Mouse (Mus musculus) heart, postnatal 0 days (tissue): Measurements from ENCODE around the gene Gart. TPM values are rescaled to one million over a fixed set of nuclear protein-coding genes. Genes with fewer than 3 reads are reported as not detected.
"Not testable (repeated sequence)": the region's sequence is repeated elsewhere in the genome, so short reads cannot be mapped to it uniquely, and the experiment has no call there.

Experiments used
- ATAC-seq: fragments of 200-750 bp; cut with Nextera tagmentation; 2 replicates; pipeline ENCODE4 v1.8.0; 2017; ENCODE audit warnings: low read depth, moderate number of reproducible peaks, moderate library complexity; ENCODE audit not compliant: insufficient read depth
- DNase-seq: peaks from one replicate; pipeline ENCODE4 v3.0.0-alpha.2; 2016; ENCODE audit warnings: low spot score
- H3K27ac ChIP-seq: fragments of 300-500 bp; sonication (generic); 2 replicates; pipeline ENCODE4 v1.5.1; 2014; ENCODE audit warnings: low read depth, mild to moderate bottlenecking
- H3K27me3 ChIP-seq: fragments of 300-500 bp; sonication (generic); 2 replicates; pipeline ENCODE4 v1.6.1; 2014; ENCODE audit warnings: low read length, mixed read lengths; ENCODE audit not compliant: control insufficient read depth, insufficient read depth
- H3K36me3 ChIP-seq: fragments of 300-500 bp; sonication (generic); replicated peaks from 2 replicates; pipeline ENCODE4 v1.6.1; 2014; ENCODE audit warnings: low read length, mixed read lengths; ENCODE audit not compliant: control insufficient read depth, insufficient read depth
- H3K4me1 ChIP-seq: fragments of 300-500 bp; sonication (generic); 2 replicates; pipeline ENCODE4 v1.6.1; 2014; ENCODE audit warnings: antibody characterized with exemption; ENCODE audit not compliant: control insufficient read depth, insufficient read depth
- H3K4me2 ChIP-seq: fragments of 300-500 bp; sonication (generic); 2 replicates; pipeline ENCODE4 v1.6.1; 2014; ENCODE audit warnings: low read depth, mild to moderate bottlenecking, low read length, moderate library complexity
- H3K4me3 ChIP-seq: fragments of 300-500 bp; sonication (generic); 2 replicates; pipeline ENCODE4 v1.5.1; 2014; ENCODE audit warnings: low read depth, low read length
- H3K9ac ChIP-seq: fragments of 300-500 bp; sonication (generic); replicated peaks from 2 replicates; pipeline ENCODE4 v1.6.1; 2014; ENCODE audit warnings: low read depth, low read length, mixed read lengths
- H3K9me3 ChIP-seq: fragments of 300-500 bp; sonication (generic); replicated peaks from 2 replicates; pipeline ENCODE4 v1.6.1; 2016; ENCODE audit warnings: low read length; ENCODE audit not compliant: control insufficient read depth
- CTCF ChIP-seq: IDR thresholded peaks from 2 replicates; pipeline ENCODE4 v1.5.1; 2016; ENCODE audit warnings: antibody characterized with exemption, control low read depth, low read depth
- EP300 ChIP-seq: IDR thresholded peaks from 2 replicates; pipeline ENCODE4 v1.6.1; 2016; ENCODE audit warnings: antibody characterized with exemption, low read depth
- WGBS: fragments of 180-500 bp; shearing (Covaris S2); extraction: QIAGEN DNeasy Blood & Tissue Kit; methylation state at CpG from one replicate; pipeline ENCODE4 v1.1.7; 2014; 5-methylcytosine and 5-hydroxymethylcytosine counted together
- polyA plus RNA-seq: library from polyadenylated mRNA; unstranded; fragments of >200 nt; fragmentation: Nextera tagmentation; extraction: Ambion mirVana; gene quantifications from 2 replicates; pipeline ENCODE4 v1.2.1, GENCODE M21; 2015
- total RNA-seq: library from RNA; depleted of rRNA; stranded (reverse); fragments of >200 nt; gene quantifications from 2 replicates; pipeline ENCODE4 v1.2.3, GENCODE M21; 2014; ENCODE audit warnings: low replicate concordance

Gart gene
- total and polyA plus RNA-seq, 2 experiments from 2014 or later, result 43.9 to 45.9 TPM

DNA sequence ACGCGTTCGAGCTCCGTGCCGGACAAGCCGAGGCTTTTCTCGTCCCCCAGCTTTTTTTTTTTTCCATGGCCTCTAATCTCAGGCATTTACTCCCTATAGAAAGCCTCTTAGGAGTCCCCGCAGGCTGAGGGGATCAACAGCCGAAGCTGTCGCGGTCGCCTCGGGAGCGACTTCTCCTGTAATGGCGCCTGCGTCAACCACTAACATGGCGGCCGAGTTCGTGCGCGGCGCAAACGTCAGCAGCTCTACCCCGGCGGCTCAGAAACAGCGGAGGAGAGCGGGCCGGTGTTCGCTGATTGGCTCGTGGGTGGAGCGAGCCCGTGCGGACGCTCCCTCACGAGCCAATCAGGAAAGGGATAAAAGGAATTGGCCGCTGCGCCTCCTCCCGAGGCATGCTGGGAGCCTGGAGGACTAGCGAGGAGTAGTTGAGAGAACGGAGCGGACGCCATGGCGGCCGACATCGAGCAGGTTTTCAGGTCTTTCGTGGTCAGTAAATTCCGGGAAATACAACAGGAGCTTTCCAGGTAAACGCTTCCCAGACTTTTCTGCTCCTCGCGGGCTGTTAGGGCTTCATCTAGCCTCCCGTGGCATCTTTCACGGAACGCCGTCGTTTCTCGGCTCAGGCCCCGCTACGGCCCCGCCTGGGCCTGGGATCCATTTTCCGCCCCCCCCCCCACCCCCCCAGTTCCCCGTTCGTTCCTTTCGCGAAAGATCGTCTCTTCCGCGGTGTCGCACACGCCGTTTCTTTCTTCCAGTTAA lies 888 bp upstream of the Gart start, which contains the start of gene Son:
Gene Son, plus strand, starts transcription at position 46 of the 759 bp plus-strand sequence.
- Histone ChIP-seq H3K9ac (peak within 1 kb of the TSS; percentile 91), H3K9me3 (no peaks in the 10 kb centered on the region), H3K36me3 (peaks cover 20% of the 10 kb centered on the region), H3K4me2 (peak within 1 kb of the TSS; percentile 89), H3K27me3 (no peaks in the 10 kb centered on the region), H3K27ac (peak within 1 kb of the TSS; percentile 99), H3K4me3 (peak within 1 kb of the TSS; percentile 84), H3K4me1 (peaks cover 15% of the 10 kb centered on the region; the same call in 1 of the 2 replicates)
- under 1% methylated on average over 68 of the region's 70 CpGs for WGBS
- ATAC-seq (peak; percentile 96), DNase-seq (peak; percentile 99)
- peak; percentile 55; the same call in 1 of the 2 replicates for TF ChIP-seq EP300
- no peak for TF ChIP-seq CTCF

DNA sequence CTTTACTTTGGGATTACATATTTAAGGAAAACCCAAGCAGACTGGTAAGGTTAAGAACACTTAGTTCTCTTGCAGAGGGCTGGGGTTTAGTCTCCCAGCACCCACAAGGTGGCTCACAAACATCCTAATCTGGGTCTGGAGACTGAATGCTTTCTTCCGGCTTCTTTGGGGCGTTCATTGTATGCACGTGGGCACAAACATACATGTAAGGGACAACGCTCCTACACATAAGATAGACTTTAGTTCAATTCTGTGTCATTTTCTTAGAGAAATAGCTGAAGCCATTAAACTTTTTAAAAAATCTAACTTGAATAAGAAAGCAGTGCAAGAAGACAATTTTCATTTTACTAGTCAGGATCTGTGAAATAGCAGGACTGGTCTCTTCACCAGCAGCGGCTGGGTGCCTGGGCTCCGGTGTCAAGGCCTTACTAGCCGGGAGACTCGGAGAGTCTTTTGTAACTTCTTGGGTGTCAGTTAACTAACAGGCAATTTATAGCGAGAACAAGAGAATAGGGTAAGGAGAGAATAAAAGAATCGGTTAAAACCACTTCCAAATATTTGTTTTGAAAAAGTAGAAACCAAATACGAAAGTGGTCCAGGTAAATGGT lies 653 bp downstream of the Gart start:
- H3K9ac ChIP-seq, result peak overlapping the region; percentile 91
- H3K27me3 ChIP-seq, result no peaks in the 10 kb centered on the region
- peaks cover 15% of the 10 kb centered on the region; the same call in 1 of the 2 replicates for H3K4me1 ChIP-seq
- peak overlapping the region; percentile 89 for H3K4me2 ChIP-seq
- DNase-seq, result no peak
- whole genome bisulfite sequencing, result 1% methylated on average over 11 of the region's 11 CpGs
- TF ChIP-seq CTCF, result no peak
- TF ChIP-seq EP300, result no peak
- no peaks in the 10 kb centered on the region for H3K9me3 ChIP-seq
- no peak for ATAC-seq
- peak overlapping the region; percentile 99; the same call in 1 of the 2 replicates for H3K27ac ChIP-seq
- H3K36me3 ChIP-seq, result peaks cover 23% of the 10 kb centered on the region
- H3K4me3 ChIP-seq, result peak overlapping the region; percentile 84

GRCm38 (mm10) chr16:91645420-91645819 lies 1.3 kb downstream of the Gart start:
- not testable (repeated sequence) for H3K4me3 ChIP-seq, DNase-seq, H3K4me2 ChIP-seq

DNA sequence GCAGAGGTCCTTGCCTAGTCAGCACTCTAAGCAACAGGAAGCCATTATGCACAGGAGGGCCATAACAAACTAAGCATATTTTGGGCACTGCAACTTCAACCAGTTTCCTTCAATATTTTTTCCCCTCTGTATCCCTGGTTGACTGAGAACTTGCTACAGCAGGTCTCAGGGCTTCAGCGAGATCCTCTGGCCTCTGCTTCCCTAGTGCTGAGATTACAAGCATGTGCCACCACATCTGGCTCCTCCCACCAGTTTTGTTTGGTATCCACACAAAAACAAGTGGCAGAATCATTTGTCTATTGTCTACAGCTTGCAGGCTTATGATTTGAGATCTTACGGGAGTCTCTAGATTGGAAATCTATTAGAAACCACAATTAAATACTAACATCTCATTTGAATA lies 1.9 kb downstream of the Gart start:
- TF ChIP-seq EP300, result no peak
- Histone ChIP-seq H3K27ac (no peak overlapping the region), H3K9me3 (no peaks in the 10 kb centered on the region), H3K4me1 (0 out of 2 replicates have a peak, but pooled peaks cover 11% of the 10 kb centered on the region), H3K9ac (no peak overlapping the region), H3K27me3 (no peaks in the 10 kb centered on the region), H3K36me3 (peaks cover 34% of the 10 kb centered on the region), H3K4me3 (no peak overlapping the region), H3K4me2 (no peak overlapping the region)
- DNase-seq, result no peak
- WGBS, result 74% methylated on average over 2 of the region's 2 CpGs
- ATAC-seq, result no peak

More at GRCm38 (mm10) chr16:91645420-91645819, 1.3 kb downstream of the Gart start:
- peaks cover 29% of the 10 kb centered on the region for H3K36me3 ChIP-seq
- ATAC-seq, H3K9ac ChIP-seq, H3K27ac ChIP-seq, H3K27me3 ChIP-seq, H3K9me3 ChIP-seq: not testable (repeated sequence)
- no CpG with 5 or more reads among the region's 2 CpGs for WGBS
- peaks cover 15% of the 10 kb centered on the region; the same call in 1 of the 2 replicates for H3K4me1 ChIP-seq

DNA sequence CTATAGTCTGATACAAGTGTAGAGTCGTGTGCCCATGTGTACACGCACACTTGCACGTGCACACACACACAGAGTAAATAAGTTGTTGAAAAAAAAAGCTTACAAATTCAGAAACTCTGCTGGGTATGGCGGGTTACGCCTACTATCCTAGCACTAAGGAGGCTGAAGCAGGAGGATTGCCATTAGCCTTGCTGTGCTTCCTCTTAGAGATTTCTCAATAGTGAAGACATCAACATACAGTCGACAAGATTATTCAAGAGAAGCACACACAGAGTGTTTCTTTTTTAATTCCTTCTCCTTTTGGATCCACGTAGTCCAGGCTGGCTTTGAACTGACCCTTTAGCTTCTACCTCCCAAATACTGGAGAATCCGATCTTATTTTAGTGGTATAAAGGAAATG lies 6.6 kb downstream of the Gart start:
- no peak for DNase-seq
- Histone ChIP-seq H3K4me2 (no peak overlapping the region), H3K4me3 (no peak overlapping the region), H3K36me3 (peaks cover 81% of the 10 kb centered on the region), H3K27ac (no peak overlapping the region), H3K9me3 (no peaks in the 10 kb centered on the region), H3K4me1 (no peaks in the 10 kb centered on the region), H3K9ac (no peak overlapping the region), H3K27me3 (no peaks in the 10 kb centered on the region)
- WGBS, result 91% methylated on average over 8 of the region's 8 CpGs
- ATAC-seq, result no peak
- TF ChIP-seq EP300 (no peak), CTCF (no peak)
